Mouse (Mus musculus): ENCODE results near the gene Vmn1r184.
"Not testable (repeated sequence)": the region's sequence is repeated elsewhere in the genome, so short reads cannot be mapped to it uniquely, and the experiment has no call there.

Vmn1r184 gene

DNA sequence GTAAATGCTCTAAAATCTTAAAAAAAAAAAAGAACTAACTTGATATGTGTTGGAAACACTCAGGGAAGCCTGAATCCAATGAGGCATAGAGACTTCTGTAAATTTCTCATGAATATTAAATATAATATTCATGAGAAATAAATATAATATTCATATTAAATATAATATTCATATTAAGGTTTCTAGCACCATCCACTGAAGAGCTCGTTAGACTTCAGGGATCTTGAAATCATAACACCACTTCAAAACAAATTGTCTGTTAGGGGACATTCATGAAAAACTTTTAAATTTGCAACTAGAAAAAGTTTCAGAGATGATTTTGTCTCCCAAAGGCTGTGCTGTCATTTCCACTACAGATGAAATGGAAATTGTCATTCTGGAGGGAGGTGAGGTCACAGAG is at the start of gene Vmn1r184:
Gene Vmn1r184, plus strand, starts transcription at position 301 of the 400 bp plus-strand sequence.
- POLR2A ChIA-PET, result not testable (repeated sequence)
- CTCF ChIA-PET, result interaction anchor here in 1 of 4 experiments (0.5 kb wide), 1 partner anchor 23 kb away, joined by 4 read pairs; no protein-coding TSS in a partner anchor

DNA sequence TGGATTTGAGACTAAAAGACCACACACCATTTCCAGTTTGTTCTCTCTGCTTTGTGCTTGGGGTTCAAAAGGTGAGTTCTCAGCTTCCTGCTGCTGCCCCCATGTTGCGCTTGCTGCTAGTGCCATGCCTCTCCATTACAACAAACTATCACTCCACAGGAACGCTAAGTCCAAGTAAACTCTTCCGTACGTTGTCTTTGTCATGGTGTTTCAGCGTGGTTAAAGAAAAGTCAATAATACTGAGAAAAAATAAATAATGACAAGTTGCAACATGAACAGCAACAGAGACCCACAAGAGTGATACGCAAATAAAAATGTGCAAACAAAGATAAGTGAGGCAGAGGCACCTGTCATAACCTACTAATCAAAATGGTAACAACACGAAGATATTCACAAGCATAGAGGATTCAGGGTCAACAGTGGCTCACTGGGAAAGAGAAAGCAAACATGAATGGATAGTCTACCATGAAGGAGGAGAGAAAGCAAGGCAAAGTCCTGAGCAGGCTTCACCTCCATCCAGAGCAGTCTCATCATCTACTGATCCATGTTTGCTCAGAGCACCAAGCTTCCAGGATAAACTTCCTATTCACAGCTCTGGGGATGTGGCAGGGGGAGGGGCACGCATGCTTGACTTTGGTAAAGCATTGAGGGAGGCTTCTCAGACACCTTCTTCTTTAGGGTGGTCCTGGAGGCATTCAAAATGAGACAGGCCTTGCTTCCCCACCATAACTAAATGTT is 43.5 kb downstream of the Vmn1r184 start:
- CTCF ChIA-PET, POLR2A ChIA-PET: not testable (repeated sequence)

DNA sequence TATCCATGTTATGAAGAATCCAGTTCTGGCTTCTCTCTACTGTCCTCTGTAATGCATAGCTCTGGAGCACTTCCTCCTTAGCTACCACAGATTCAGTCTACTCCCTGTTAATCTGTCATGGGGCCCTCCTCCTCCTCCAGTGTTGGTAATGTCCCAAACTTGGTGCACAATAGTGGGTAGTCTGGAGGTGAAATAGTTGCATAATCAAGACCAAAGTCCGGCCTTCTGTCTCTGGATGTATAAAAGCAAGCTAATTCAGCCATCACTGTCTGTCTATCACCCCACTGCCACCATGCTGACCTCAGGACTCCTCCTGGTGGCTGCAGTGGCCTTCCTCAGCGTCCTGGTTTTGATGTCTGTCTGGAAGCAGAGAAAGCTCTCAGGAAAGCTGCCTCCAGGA is 46.8 kb downstream of the Vmn1r184 start, which contains the start of gene Cyp2a4:
Gene Cyp2a4, plus strand, starts transcription at position 244 of the 400 bp plus-strand sequence.
- POLR2A ChIA-PET, CTCF ChIA-PET: not testable (repeated sequence)

DNA sequence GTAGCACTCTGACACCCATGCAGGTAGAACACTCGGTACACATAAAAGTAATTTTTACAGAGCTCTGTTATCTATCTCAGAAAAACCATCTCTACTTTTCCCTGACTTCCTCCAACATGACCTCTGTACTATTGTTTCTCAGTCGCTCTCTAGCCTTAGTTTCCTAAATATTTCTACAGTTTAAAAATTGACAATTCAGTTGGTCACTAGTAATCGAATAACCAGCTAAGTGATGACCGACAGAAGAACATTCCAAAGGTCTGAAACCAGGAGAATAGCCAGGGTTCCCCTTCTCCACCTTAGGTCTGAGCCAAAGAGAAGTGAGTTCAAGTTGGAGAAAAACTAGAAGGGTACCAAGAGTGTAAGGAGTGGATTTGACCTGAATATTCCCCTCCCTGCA is 51.7 kb downstream of the Vmn1r184 start:
- CTCF ChIA-PET, POLR2A ChIA-PET: not testable (repeated sequence)

DNA sequence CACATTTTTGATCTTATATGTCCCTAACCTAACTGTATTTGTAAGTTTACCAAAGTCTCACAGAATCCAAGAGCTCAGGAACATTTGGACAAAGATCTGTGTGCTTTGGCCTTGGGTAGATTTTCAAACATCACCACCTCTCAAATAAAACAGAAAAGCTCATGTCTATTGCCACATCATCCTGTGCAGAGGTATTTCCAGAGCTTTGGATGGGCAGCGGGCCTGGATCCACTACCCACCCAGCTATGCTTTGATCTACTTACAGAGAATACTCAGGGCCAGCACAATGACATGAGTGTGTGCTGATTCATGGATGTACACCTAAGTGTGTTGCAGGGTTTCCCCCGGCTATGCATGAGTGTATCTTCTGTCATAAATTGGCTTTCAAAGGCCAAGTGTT is 55.1 kb downstream of the Vmn1r184 start:
- POLR2A ChIA-PET, CTCF ChIA-PET: not testable (repeated sequence)

DNA sequence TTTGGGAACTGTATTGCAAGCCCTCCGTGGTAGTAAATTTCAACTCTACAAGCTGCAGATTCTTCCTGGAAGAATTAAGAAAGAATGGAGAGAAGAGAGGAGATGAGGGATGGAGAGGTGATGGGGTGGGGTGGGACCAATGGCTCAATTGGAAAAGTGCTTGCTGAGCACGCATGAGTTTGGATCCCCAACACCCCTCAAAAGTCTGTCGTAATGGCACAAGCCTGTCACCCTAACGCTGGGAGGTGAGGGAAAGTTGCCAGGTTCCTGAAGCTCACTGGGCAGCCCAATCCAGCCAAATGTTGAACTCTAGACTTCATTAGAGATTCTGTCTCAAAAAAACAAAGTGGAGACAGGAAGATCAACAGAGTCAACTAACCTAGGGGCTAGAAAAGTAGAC is 55.7 kb downstream of the Vmn1r184 start:
- POLR2A ChIA-PET, CTCF ChIA-PET: not testable (repeated sequence)

All from embryonic stem cell, embryonic (primary cell).